Mouse (Mus musculus): ENCODE data around the gene Trpm2.

DNA sequence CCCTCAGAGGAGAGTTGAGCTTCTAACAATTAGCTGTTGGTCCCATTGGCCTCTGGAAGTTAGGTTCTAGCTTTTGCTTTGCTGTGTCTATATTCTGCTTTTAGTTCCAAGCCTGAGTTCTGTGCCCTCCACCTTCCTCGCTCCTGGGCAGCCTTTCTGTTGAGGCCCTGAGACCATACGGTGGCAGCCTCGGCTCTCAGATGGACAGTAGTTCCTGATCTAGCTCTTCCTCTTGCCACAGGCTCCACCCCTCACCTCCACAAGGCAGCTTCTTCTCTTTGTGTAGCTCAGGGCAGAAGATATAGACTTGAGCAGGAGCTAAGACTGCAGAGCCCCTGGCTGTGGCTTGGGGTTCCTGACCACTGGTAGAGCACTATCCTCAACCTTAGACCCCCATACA is 90.1 kb downstream of the Trpm2 start:
- TF ChIP-seq CTCF (IDR thresholded peaks at IDR 0.05; ENCODE audit: low read depth) (peak; percentile 24; the same call in 1 of the 2 replicates), EP300 (IDR thresholded peaks at IDR 0.05; ENCODE audit: low read depth) (no peak)
